Mouse (Mus musculus) erythroblast, embryonic 14.5 days (primary cell): Measurements from ENCODE around the gene Cd53.

Source experiments
- GATA1 ChIP-seq: IDR thresholded peaks from 2 replicates; pipeline ENCODE4 v1.6.1; 2012; ENCODE audit warnings: low read length, inconsistent platforms, mixed read lengths
- TAL1 ChIP-seq: IDR thresholded peaks from 3 replicates; pipeline ENCODE4 v1.6.1; 2012; ENCODE audit warnings: low read length, inconsistent platforms, mixed read lengths

DNA sequence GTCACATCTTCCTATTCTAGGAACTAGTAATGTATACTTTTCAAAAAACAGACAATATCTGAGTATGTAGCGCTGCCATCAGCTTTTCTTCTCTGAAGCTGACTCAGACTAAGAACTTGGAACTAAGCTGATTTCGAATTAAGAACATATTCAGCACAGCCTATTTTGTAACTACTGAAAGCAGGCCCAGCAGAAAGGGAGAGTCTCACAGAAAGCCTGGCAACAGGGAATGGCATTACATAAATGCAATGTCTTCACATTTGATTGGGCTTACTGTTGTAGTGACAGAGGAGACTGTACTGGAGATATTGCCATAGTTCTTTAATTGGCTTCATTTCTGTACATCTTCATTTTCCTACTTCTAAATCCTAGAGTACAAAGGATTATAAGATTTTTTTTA lies 27.7 kb upstream of the Cd53 start:
- TF ChIP-seq GATA1 (no peak), TAL1 (no peak)
